Mouse (Mus musculus): ENCODE data around the gene Eef1akmt2. TPM values are rescaled to one million over a fixed set of nuclear protein-coding genes. Genes with fewer than 3 reads are reported as not detected.
A peak's percentile ranks its signal among the peaks of the same experiment; 100 is the strongest.

The Eef1akmt2 gene
- polyA plus RNA-seq, 1 experiment from 2014 or later: 37.8 TPM

GRCm38 (mm10) chr7:132814089-132814450 is 38.4 kb downstream of the Eef1akmt2 start:
- H3K4me3 ChIP-seq (ENCODE audit: low read depth, low read length): peak overlapping the region; percentile 72
- TF ChIP-seq CTCF (IDR thresholded peaks at IDR 0.05; ENCODE audit: low read depth): no peak
- no peaks in the 10 kb centered on the region for H3K9me3 ChIP-seq (ENCODE audit: control insufficient read depth)
- H3K36me3 ChIP-seq (ENCODE audit: control insufficient read depth, insufficient read depth): no peaks in the 10 kb centered on the region
- WGBS: 5% methylated on average over 7 of the region's 7 CpGs
- H3K27ac ChIP-seq (ENCODE audit: low read depth, low read length): peak overlapping the region; percentile 90
- peaks cover 8% of the 10 kb centered on the region; the same call in 1 of the 2 replicates for H3K4me1 ChIP-seq (replicated peaks; ENCODE audit: control insufficient read depth, insufficient read depth, low read length)
- peak overlapping the region; percentile 92 for H3K4me2 ChIP-seq (replicated peaks; ENCODE audit: low read depth)
- no peaks in the 10 kb centered on the region for H3K27me3 ChIP-seq (replicated peaks; ENCODE audit: control insufficient read depth, insufficient read depth, low read length)
- peak overlapping the region; percentile 86 for H3K9ac ChIP-seq (ENCODE audit: low read depth, low read length)
- ATAC-seq: no peak

- Histone ChIP-seq H3K9ac (ENCODE audit: low read depth, low read length) (peak within 1 kb of the TSS; percentile 86), H3K27me3 (replicated peaks; ENCODE audit: control insufficient read depth, insufficient read depth, low read length) (no peaks in the 10 kb centered on the region), H3K9me3 (ENCODE audit: control insufficient read depth) (no peaks in the 10 kb centered on the region), H3K4me2 (replicated peaks; ENCODE audit: low read depth) (peak within 1 kb of the TSS; percentile 92), H3K27ac (ENCODE audit: low read depth, low read length) (peak within 1 kb of the TSS; percentile 90), H3K4me3 (ENCODE audit: low read depth, low read length) (peak within 1 kb of the TSS; percentile 72), H3K4me1 (replicated peaks; ENCODE audit: control insufficient read depth, insufficient read depth, low read length) (peaks cover 13% of the 10 kb centered on the region), H3K36me3 (ENCODE audit: control insufficient read depth, insufficient read depth) (no peaks in the 10 kb centered on the region)
- ATAC-seq: peak; percentile 65
- WGBS: under 1% methylated on average over 79 of the region's 85 CpGs
- peak; percentile 56 for TF ChIP-seq CTCF (IDR thresholded peaks at IDR 0.05; ENCODE audit: low read depth)
Measured at GRCm38 (mm10) chr7:132813416-132814088, 38.9 kb downstream of the Eef1akmt2 start, which contains the start of gene Fam53b. Gene Fam53b, minus strand, starts transcription at chr7:132813886.

GRCm38 (mm10) chr7:132812619-132813415 is 39.7 kb downstream of the Eef1akmt2 start:
- TF ChIP-seq CTCF (IDR thresholded peaks at IDR 0.05; ENCODE audit: low read depth): no peak
- H3K4me3 ChIP-seq (ENCODE audit: low read depth, low read length): peak overlapping the region; percentile 72
- peak overlapping the region; percentile 92 for H3K4me2 ChIP-seq (replicated peaks; ENCODE audit: low read depth)

GRCm38 (mm10) chr7:132811716-132812618 is 40.5 kb downstream of the Eef1akmt2 start:
- Histone ChIP-seq H3K9me3 (ENCODE audit: control insufficient read depth) (no peaks in the 10 kb centered on the region), H3K9ac (ENCODE audit: low read depth, low read length) (peak overlapping the region; percentile 86), H3K4me2 (replicated peaks; ENCODE audit: low read depth) (peak overlapping the region; percentile 92), H3K36me3 (ENCODE audit: control insufficient read depth, insufficient read depth) (peaks cover 4% of the 10 kb centered on the region; the same call in 1 of the 2 replicates), H3K4me3 (ENCODE audit: low read depth, low read length) (peak overlapping the region; percentile 72), H3K27ac (ENCODE audit: low read depth, low read length) (peak overlapping the region; percentile 90), H3K4me1 (replicated peaks; ENCODE audit: control insufficient read depth, insufficient read depth, low read length) (peaks cover 26% of the 10 kb centered on the region), H3K27me3 (replicated peaks; ENCODE audit: control insufficient read depth, insufficient read depth, low read length) (no peaks in the 10 kb centered on the region)
- ATAC-seq: no peak
- WGBS: 11% methylated on average over 23 of the region's 23 CpGs
- TF ChIP-seq CTCF (IDR thresholded peaks at IDR 0.05; ENCODE audit: low read depth): peak; percentile 55

More at GRCm38 (mm10) chr7:132812619-132813415, 39.7 kb downstream of the Eef1akmt2 start:
- Histone ChIP-seq H3K36me3 (ENCODE audit: control insufficient read depth, insufficient read depth) (no peaks in the 10 kb centered on the region), H3K4me1 (replicated peaks; ENCODE audit: control insufficient read depth, insufficient read depth, low read length) (peaks cover 19% of the 10 kb centered on the region), H3K27ac (ENCODE audit: low read depth, low read length) (peak overlapping the region; percentile 90), H3K9me3 (ENCODE audit: control insufficient read depth) (no peaks in the 10 kb centered on the region), H3K9ac (ENCODE audit: low read depth, low read length) (peak overlapping the region; percentile 86), H3K27me3 (replicated peaks; ENCODE audit: control insufficient read depth, insufficient read depth, low read length) (no peaks in the 10 kb centered on the region)
- peak; percentile 14; the same call in 1 of the 2 replicates for ATAC-seq
- under 1% methylated on average over 57 of the region's 59 CpGs for WGBS

GRCm38 (mm10) chr7:132810879-132811278 is 41.6 kb downstream of the Eef1akmt2 start:
- peak; percentile 95 for TF ChIP-seq CTCF (IDR thresholded peaks at IDR 0.05; ENCODE audit: low read depth)
- Histone ChIP-seq H3K4me3 (ENCODE audit: low read depth, low read length) (peak overlapping the region; percentile 72), H3K9ac (ENCODE audit: low read depth, low read length) (peak overlapping the region; percentile 4; the same call in 1 of the 2 replicates), H3K4me2 (replicated peaks; ENCODE audit: low read depth) (peak overlapping the region; percentile 92), H3K9me3 (ENCODE audit: control insufficient read depth) (no peaks in the 10 kb centered on the region), H3K27ac (ENCODE audit: low read depth, low read length) (0 out of 2 replicates have a peak overlapping the region, but pooled peaks have one; percentile 90), H3K4me1 (replicated peaks; ENCODE audit: control insufficient read depth, insufficient read depth, low read length) (peaks cover 35% of the 10 kb centered on the region), H3K27me3 (replicated peaks; ENCODE audit: control insufficient read depth, insufficient read depth, low read length) (no peaks in the 10 kb centered on the region), H3K36me3 (ENCODE audit: control insufficient read depth, insufficient read depth) (peaks cover 9% of the 10 kb centered on the region; the same call in 1 of the 2 replicates)
- ATAC-seq: peak; percentile 53
- WGBS: 42% methylated on average over 1 of the region's 1 CpGs

Measured in intestine, postnatal 0 days (tissue).